Mouse (Mus musculus) ES-E14 (cell line): ENCODE measurements around the gene Itpr2. TPM values are rescaled to one million over a fixed set of nuclear protein-coding genes. Genes with fewer than 3 reads are reported as not detected.

Experiments used
- DNase-seq: peaks from one replicate; pipeline ENCODE4 v3.0.0-alpha.2; 2013; ENCODE audit warnings: low read depth, low spot score
- H3K27ac ChIP-seq: 2 replicates; pipeline ENCODE4 v1.5.1; 2012; ENCODE audit warnings: low read depth, mild to moderate bottlenecking, low read length, moderate library complexity, mixed read lengths; ENCODE audit not compliant: poor library complexity, insufficient read depth, severe bottlenecking
- H3K36me3 ChIP-seq: 2 replicates; pipeline ENCODE4 v1.6.1; 2012; ENCODE audit warnings: mild to moderate bottlenecking, low read length, moderate library complexity, mixed read lengths; ENCODE audit not compliant: control insufficient read depth, poor library complexity, insufficient read depth, severe bottlenecking
- H3K4me1 ChIP-seq, 2 experiments: fragments of 150-350 bp in 1 of 2; sonication (generic) in 1 of 2; 2 replicates each; pipeline ENCODE4 v1.6.1; 2012; ENCODE audit warnings: low read length in 2 of 2, mild to moderate bottlenecking in 1 of 2, mixed read lengths in 1 of 2; ENCODE audit not compliant: control insufficient read depth in 2 of 2, insufficient read depth in 2 of 2, poor library complexity in 1 of 2
- H3K4me3 ChIP-seq, 2 experiments: fragments of 150-350 bp in 1 of 2; sonication (generic) in 1 of 2; 2 replicates each; pipeline ENCODE4 v1.5.1; 2012; ENCODE audit warnings: low read length in 2 of 2, low read depth in 1 of 2, mild to moderate bottlenecking in 1 of 2, mixed read lengths in 1 of 2; ENCODE audit not compliant: insufficient read depth in 1 of 2, poor library complexity in 1 of 2, severe bottlenecking in 1 of 2
- H3K9ac ChIP-seq: 2 replicates; pipeline ENCODE4 v1.6.1; 2012; ENCODE audit warnings: low read depth, mild to moderate bottlenecking, low read length, mixed read lengths; ENCODE audit not compliant: poor library complexity, insufficient read depth, severe bottlenecking
- H3K9me3 ChIP-seq: fragments of 150-350 bp; sonication (generic); 2 replicates; pipeline ENCODE4 v1.6.1; 2012; ENCODE audit warnings: low read depth, mild to moderate bottlenecking, low read length; ENCODE audit not compliant: control insufficient read depth, insufficient read depth
- CHD2 ChIP-seq: IDR thresholded peaks from 2 replicates; pipeline ENCODE4 v1.6.1; 2014; ENCODE audit warnings: mild to moderate bottlenecking, low read depth, low read length, inconsistent platforms
- HCFC1 ChIP-seq: IDR thresholded peaks from 2 replicates; pipeline ENCODE4 v1.6.1; 2012; ENCODE audit warnings: low read length, inconsistent platforms, borderline replicate concordance; ENCODE audit not compliant: insufficient read depth
- MAFK ChIP-seq: IDR thresholded peaks from 2 replicates; pipeline ENCODE4 v1.6.1; 2014; ENCODE audit warnings: mild to moderate bottlenecking, low read depth, low read length, inconsistent platforms; ENCODE audit not compliant: insufficient read depth
- ZC3H11A ChIP-seq: IDR thresholded peaks from 2 replicates; pipeline ENCODE4 v1.6.1; 2012; ENCODE audit warnings: low read depth, mild to moderate bottlenecking, inconsistent platforms, low read length, borderline replicate concordance
- ZNF384 ChIP-seq: IDR thresholded peaks from 2 replicates; pipeline ENCODE4 v1.6.1; 2012; ENCODE audit warnings: low read depth, low read length, inconsistent platforms
- in situ Hi-C, 2 experiments: fragments of 600-800 bp; cut with MboI; formaldehyde crosslinking; loops; one replicate each; pipeline ENCODE4 v1.15.1; 2025; ENCODE audit warnings: low sequenced_read_pairs in 2 of 2, inconsistent platforms in 1 of 2; ENCODE audit not compliant: unreplicated experiment in 2 of 2
- total RNA-seq: library from RNA; depleted of rRNA; stranded (reverse); fragments of 300-350 nt; gene quantifications from 2 replicates; pipeline ENCODE4 v1.2.3, GENCODE M21; 2012

Itpr2 gene
- total RNA-seq, 1 experiment, result 1.5 TPM

- in situ Hi-C loops, result no loop called here
- Histone ChIP-seq H3K9ac (no peak overlapping the region), H3K4me1 (no peaks in the 10 kb centered on the region), H3K4me3 (no peak overlapping the region), H3K9me3 (no peaks in the 10 kb centered on the region), H3K36me3 (no peaks in the 10 kb centered on the region), H3K27ac (no peak overlapping the region)
- no peak for DNase-seq
- TF ChIP-seq MAFK (no peak), CHD2 (no peak), ZC3H11A (no peak), HCFC1 (no peak), ZNF384 (no peak)
Measured at GRCm38 (mm10) chr6:146452474-146452873, 49.5 kb downstream of the Itpr2 start.

- Histone ChIP-seq H3K4me1 (no peaks in the 10 kb centered on the region), H3K9me3 (no peaks in the 10 kb centered on the region), H3K9ac (no peak overlapping the region), H3K4me3 (no peak overlapping the region), H3K27ac (no peak overlapping the region), H3K36me3 (no peaks in the 10 kb centered on the region)
- in situ Hi-C loops, result no loop called here
- no peak for DNase-seq
- no peak for TF ChIP-seq ZNF384
- no peak for TF ChIP-seq CHD2
- no peak for TF ChIP-seq ZC3H11A
- TF ChIP-seq MAFK, result no peak
- TF ChIP-seq HCFC1, result no peak
Measured at GRCm38 (mm10) chr6:146446032-146446704, 55.9 kb downstream of the Itpr2 start.

- in situ Hi-C loops, result no loop called here
Measured at GRCm38 (mm10) chr6:146439826-146440225, 62.2 kb downstream of the Itpr2 start.

GRCm38 (mm10) chr6:146439071-146439818, 62.8 kb downstream of the Itpr2 start:
- in situ Hi-C loops, result no loop called here
- H3K4me1 ChIP-seq, result no peaks in the 10 kb centered on the region
- no peak for DNase-seq
- H3K9ac ChIP-seq, result no peak overlapping the region
- H3K4me3 ChIP-seq, result no peak overlapping the region
- no peak overlapping the region for H3K27ac ChIP-seq
- no peaks in the 10 kb centered on the region for H3K36me3 ChIP-seq
- no peaks in the 10 kb centered on the region for H3K9me3 ChIP-seq
- TF ChIP-seq ZC3H11A (no peak), ZNF384 (no peak), CHD2 (no peak), MAFK (no peak), HCFC1 (no peak)

More at GRCm38 (mm10) chr6:146439826-146440225, 62.2 kb downstream of the Itpr2 start:
- H3K9ac ChIP-seq, result no peak overlapping the region
- H3K9me3 ChIP-seq, result no peaks in the 10 kb centered on the region
- DNase-seq, result no peak
- no peaks in the 10 kb centered on the region for H3K36me3 ChIP-seq
- no peaks in the 10 kb centered on the region for H3K4me1 ChIP-seq
- TF ChIP-seq HCFC1 (no peak), MAFK (no peak), ZNF384 (no peak), ZC3H11A (no peak), CHD2 (no peak)
- no peak overlapping the region for H3K27ac ChIP-seq
- no peak overlapping the region for H3K4me3 ChIP-seq
